In the genomic region with DNA sequence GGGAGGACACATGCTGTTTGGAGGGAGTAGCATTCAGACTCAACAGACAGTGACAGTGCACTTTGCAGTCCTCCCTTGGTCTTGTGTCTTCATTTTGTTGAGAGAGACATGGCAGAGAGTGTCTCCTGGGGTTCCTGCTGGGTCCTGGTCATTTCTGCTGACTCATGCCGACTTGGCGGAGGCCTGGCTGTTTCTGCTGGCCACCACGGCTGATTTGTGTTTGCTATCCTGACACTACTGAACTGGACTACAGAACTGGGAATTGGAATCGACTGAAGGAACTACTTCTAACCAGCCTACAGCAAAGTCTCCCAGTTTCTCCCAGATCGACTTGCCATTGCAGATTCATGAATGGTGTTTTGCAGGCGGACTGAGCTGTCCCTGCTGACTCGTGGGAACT, we compare ENCODE assay signal across 29 mouse cellular contexts. TPM values are rescaled to one million over a fixed set of nuclear protein-coding genes. Genes with fewer than 3 reads are reported as not detected.
DNase-seq lines count a peak whose midpoint lies in the region; TF ChIP-seq lines count a peak whose summit lies in the region.
"Had no signal": no experiment of that assay in that cellular context is flagged by ENCODE, and none has a peak within 500 bp of the region (broad histone marks: within the 10 kb centered on the region; RNA-seq: fewer than 3 reads in every experiment).

No protein-coding gene starts in this region.

- WGBS in liver, adult 2 months = 50% methylated on average over 7 of the region's 7 CpGs
- 87% methylated on average over 7 of the region's 7 CpGs for WGBS in midbrain, embryonic 10.5 days

- no peak overlapping the region for H3K9ac ChIP-seq in liver, adult 2 months (ENCODE audit: low read depth, low read length)
- H3K9ac ChIP-seq in CH12.LX (ENCODE audit: insufficient read depth, low read depth) = no peak overlapping the region
- no peak overlapping the region for H3K9ac ChIP-seq in ES-E14 (ENCODE audit: insufficient read depth, low read depth, low read length, poor library complexity, severe bottlenecking)
- H3K9ac ChIP-seq: embryonic facial prominence, embryonic 13.5 days; embryonic facial prominence, embryonic 15.5 days; forebrain, embryonic 12.5 days had no signal

- H3K9me3 ChIP-seq in CH12.LX (replicated peaks; ENCODE audit: low read length) = no peaks in the 10 kb centered on the region
- H3K9me3 ChIP-seq in ES-E14 (ENCODE audit: control insufficient read depth, insufficient read depth, low read depth, low read length) = no peaks in the 10 kb centered on the region
- H3K9me3 ChIP-seq in midbrain, embryonic 10.5 days (replicated peaks) = no peaks in the 10 kb centered on the region
- H3K9me3 ChIP-seq: embryonic facial prominence, embryonic 13.5 days; embryonic facial prominence, embryonic 15.5 days; forebrain, embryonic 10.5 days; forebrain, embryonic 12.5 days had no signal

- TF ChIP-seq EP300 in CH12.LX (IDR thresholded peaks at IDR 0.05; ENCODE audit: low read length) = no peak

- no peak overlapping the region for H3K4me3 ChIP-seq in liver, adult 2 months (ENCODE audit: insufficient read depth, low read depth, low read length)
- no peak overlapping the region for H3K4me3 ChIP-seq in CH12.LX (replicated peaks in 1 of 3; ENCODE audit: low read depth in 2 of 3, low read length in 2 of 3, poor library complexity in 1 of 3)
- H3K4me3 ChIP-seq in ES-E14 (ENCODE audit: insufficient read depth in 1 of 2, low read depth in 1 of 2, low read length in 2 of 2, poor library complexity in 1 of 2, severe bottlenecking in 1 of 2) = no peak overlapping the region
- H3K4me3 ChIP-seq in bone marrow macrophage, adult 2 months (ENCODE audit: insufficient read depth, low read length) = no peak overlapping the region
- H3K4me3 ChIP-seq in midbrain, embryonic 10.5 days = no peak overlapping the region
- H3K4me3 ChIP-seq: embryonic facial prominence, embryonic 13.5 days; embryonic facial prominence, embryonic 15.5 days; erythroblast, embryonic 14.5 days; forebrain, embryonic 10.5 days; forebrain, embryonic 12.5 days had no signal

- no peak for TF ChIP-seq RAD21 in CH12.LX (IDR thresholded peaks at IDR 0.05; ENCODE audit: low read depth, low read length)

- peak; percentile 70 for DNase-seq in liver, adult 2 months (ENCODE audit: extremely low read depth, low read depth, low spot score)
- no peak for DNase-seq in liver
- no peak for DNase-seq in CH12.LX (ENCODE audit: extremely low read depth)
- DNase-seq in ES-E14 (ENCODE audit: low read depth, low spot score) = no peak
- DNase-seq in lung, postnatal 36 days = no peak
- DNase-seq in lung, postnatal 10 days = no peak
- DNase-seq in midbrain, embryonic 10.5 days (ENCODE audit: low spot score) = no peak
- DNase-seq: adrenal gland, adult 8-10 months; adrenal gland, postnatal 14 days; adrenal gland, postnatal 36 days; B cell, adult 2 months; cerebellum, adult 11 months; cerebellum, adult 18-20 months; cerebellum, adult 8-10 months; cerebellum, adult 9-11 months; cerebellum, postnatal 14 days; cerebellum, postnatal 36 days; embryo, embryonic 11 days had no signal

- H3K79me2 ChIP-seq in liver, adult 2 months (ENCODE audit: control insufficient read depth, insufficient read depth, low read length) = peaks cover 17% of the 10 kb centered on the region
- H3K79me2 ChIP-seq in CH12.LX (replicated peaks; ENCODE audit: control insufficient read depth, extremely low read depth, insufficient read depth, poor library complexity, severe bottlenecking) = no peaks in the 10 kb centered on the region

- in situ Hi-C loops in CH12.LX (cut with MboI; ENCODE audit: low pct_ligation_motif_present, low pct_unique_long_range_greater_than_20kb, low sequenced_read_pairs) = loop anchor here (10.0 kb wide), 1 partner anchor 224 kb away; no protein-coding TSS in a partner anchor
- in situ Hi-C loops in ES-E14 (cut with MboI; ENCODE audit: low sequenced_read_pairs in 2 of 2, unreplicated experiment in 2 of 2) = loop anchor here in 1 of 2 experiments (10.0 kb wide), 1 partner anchor 94 kb away; no protein-coding TSS in a partner anchor

- H3K4me2 ChIP-seq in CH12.LX (ENCODE audit: insufficient read depth, low read depth, poor library complexity, severe bottlenecking) = no peak overlapping the region
- H3K4me2 ChIP-seq: embryonic facial prominence, embryonic 13.5 days; embryonic facial prominence, embryonic 15.5 days; forebrain, embryonic 12.5 days had no signal

- H3K27ac ChIP-seq in liver, adult 2 months (replicated peaks; ENCODE audit: insufficient read depth, low read depth, low read length) = peak overlapping the region; percentile 29
- H3K27ac ChIP-seq in CH12.LX (ENCODE audit: insufficient read depth, low read depth) = no peak overlapping the region
- H3K27ac ChIP-seq in ES-E14 (ENCODE audit: insufficient read depth, low read depth, low read length, poor library complexity, severe bottlenecking) = no peak overlapping the region
- peak overlapping the region; percentile 25 for H3K27ac ChIP-seq in bone marrow macrophage, adult 2 months (ENCODE audit: insufficient read depth, low read depth, low read length)
- no peak overlapping the region for H3K27ac ChIP-seq in midbrain, embryonic 10.5 days (replicated peaks)
- H3K27ac ChIP-seq: embryonic facial prominence, embryonic 13.5 days; embryonic facial prominence, embryonic 15.5 days; forebrain, embryonic 10.5 days; forebrain, embryonic 12.5 days had no signal

- TF ChIP-seq CTCF in liver, adult 2 months (IDR thresholded peaks at IDR 0.05; ENCODE audit: low read depth, low read length) = no peak
- TF ChIP-seq CTCF in CH12.LX (conservative IDR thresholded peaks at IDR 0.05 in 1 of 2, IDR thresholded peaks at IDR 0.05 in 1 of 2; ENCODE audit: low read depth in 2 of 2, low read length in 2 of 2) = no peak
- no peak for TF ChIP-seq CTCF in bone marrow macrophage, adult 2 months (IDR thresholded peaks at IDR 0.05; ENCODE audit: low read depth, low read length)

- TF ChIP-seq POLR2A in liver, adult 2 months (IDR thresholded peaks at IDR 0.05; ENCODE audit: extremely low read depth, insufficient read depth, low read length) = no peak
- TF ChIP-seq POLR2A in CH12.LX (IDR thresholded peaks at IDR 0.05; ENCODE audit: low read depth, low read length) = no peak
- no peak for TF ChIP-seq POLR2A in bone marrow macrophage, adult 2 months (IDR thresholded peaks at IDR 0.05; ENCODE audit: borderline replicate concordance, low read depth, low read length)

- no peaks in the 10 kb centered on the region for H3K27me3 ChIP-seq in liver, adult 2 months (ENCODE audit: control insufficient read depth, insufficient read depth, low read length)
- H3K27me3 ChIP-seq in CH12.LX (replicated peaks) = peaks cover 6% of the 10 kb centered on the region
- H3K27me3 ChIP-seq in midbrain, embryonic 10.5 days (ENCODE audit: low read depth, poor library complexity, severe bottlenecking) = no peaks in the 10 kb centered on the region
- H3K27me3 ChIP-seq: embryonic facial prominence, embryonic 13.5 days; embryonic facial prominence, embryonic 15.5 days; forebrain, embryonic 12.5 days had no signal

- H3K4me1 ChIP-seq in liver, adult 2 months (ENCODE audit: control insufficient read depth, insufficient read depth, low read length) = peaks cover 18% of the 10 kb centered on the region
- H3K4me1 ChIP-seq in CH12.LX (ENCODE audit: control insufficient read depth in 1 of 2, insufficient read depth in 2 of 2) (peaks cover 23 to 53% of the 10 kb centered on the region in 2 experiments), ES-E14 (ENCODE audit: control insufficient read depth in 2 of 2, insufficient read depth in 2 of 2, low read length in 2 of 2, poor library complexity in 1 of 2) (peaks cover 2 to 13% of the 10 kb centered on the region in 2 experiments; a peak in 2 of 4 replicates)
- peaks cover 8% of the 10 kb centered on the region for H3K4me1 ChIP-seq in bone marrow macrophage, adult 2 months (ENCODE audit: control insufficient read depth, insufficient read depth, low read length)
- H3K4me1 ChIP-seq in midbrain, embryonic 10.5 days = peaks cover 22% of the 10 kb centered on the region

- dilution Hi-C loops in CH12.LX (cut with MboI; ENCODE audit: extremely low pct_ligation_motif_present, extremely low pct_unique_long_range_greater_than_20kb, low sequenced_read_pairs) = no loop called here

- peaks cover 37% of the 10 kb centered on the region for H3K36me3 ChIP-seq in liver, adult 2 months (ENCODE audit: control insufficient read depth, insufficient read depth, low read length)
- H3K36me3 ChIP-seq in CH12.LX (replicated peaks in 1 of 2; ENCODE audit: control insufficient read depth in 1 of 2, insufficient read depth in 1 of 2, low read length in 1 of 2) (no peaks in the 10 kb centered on the region), ES-E14 (ENCODE audit: control insufficient read depth, insufficient read depth, low read length, poor library complexity, severe bottlenecking) (no peaks in the 10 kb centered on the region)
- no peaks in the 10 kb centered on the region for H3K36me3 ChIP-seq in midbrain, embryonic 10.5 days
- H3K36me3 ChIP-seq: embryonic facial prominence, embryonic 13.5 days; embryonic facial prominence, embryonic 15.5 days; forebrain, embryonic 10.5 days; forebrain, embryonic 12.5 days had no signal

RNA-seq across cellular contexts. Expression of a gene that starts 6.0 kb away (rescaled TPM):
- 90.5 and 92.0 TPM in 2 replicates for total RNA-seq in liver, adult 2 months (2014; rRNA removed)
- polyA plus RNA-seq in liver, adult 2 months (2012; rRNA removed) = 203 and 352 TPM in 2 replicates
- total RNA-seq in CH12.LX (2012; rRNA removed) (3.1 and 9.7 TPM in 2 replicates), CH12.LX (2014; rRNA removed) (not detected in 2 replicates), ES-E14 (2012; rRNA removed) (0.18 and 0.37 TPM in 2 replicates)
- polyA plus RNA-seq in CH12.LX (2012; ENCODE audit: insufficient read length, low read depth) = 0.90 and 1.6 TPM in 2 replicates
- polyA plus RNA-seq in bone marrow macrophage, adult 2 months (2012; ENCODE audit: insufficient read depth, insufficient read length, missing spikeins) = not detected in 2 replicates
- polyA plus RNA-seq in midbrain, embryonic 10.5 days (2016; fragmentation: Nextera tagmentation; extraction: Ambion mirVana) = 0.27 and 0.30 TPM in 2 replicates
- total RNA-seq: adrenal gland, adult 18-20 months; adrenal gland, adult 8-10 months; adrenal gland, postnatal 36 days; common myeloid progenitor, adult 5-6 weeks; MEL had no signal
- polyA plus RNA-seq: CD4-positive, CD25-positive, alpha-beta regulatory T cell, adult 4 months; embryonic facial prominence, embryonic 11.5 days; embryonic facial prominence, embryonic 13.5 days; forebrain, embryonic 10.5 days had no signal

RNA-seq across cellular contexts. Expression of a gene that starts 10.8 kb away (rescaled TPM):
- 9.8 and 19.7 TPM in 2 replicates for total RNA-seq in liver, adult 2 months (2014; rRNA removed)
- polyA plus RNA-seq in liver, adult 2 months (2012; rRNA removed) = 24.5 and 38.2 TPM in 2 replicates
- 29.1 and 34.2 TPM in 2 replicates for total RNA-seq in CH12.LX (2012; rRNA removed)
- total RNA-seq in CH12.LX (2014; rRNA removed) = 20.9 and 25.7 TPM in 2 replicates
- 13.2 and 14.9 TPM in 2 replicates for polyA plus RNA-seq in CH12.LX (2012; ENCODE audit: insufficient read length, low read depth)
- total RNA-seq in ES-E14 (2012; rRNA removed) = 53.8 and 67.8 TPM in 2 replicates
- polyA plus RNA-seq in bone marrow macrophage, adult 2 months (2012; ENCODE audit: insufficient read depth, insufficient read length, missing spikeins) = 19.9 and 24.0 TPM in 2 replicates
- polyA plus RNA-seq in midbrain, embryonic 10.5 days (2016; fragmentation: Nextera tagmentation; extraction: Ambion mirVana) = 53.2 and 64.6 TPM in 2 replicates

RNA-seq across cellular contexts. Expression of a gene that starts 31.2 kb away (rescaled TPM):
- total RNA-seq in liver, adult 2 months (2014; rRNA removed) = 1.1 and 1.9 TPM in 2 replicates
- 2.3 and 4.5 TPM in 2 replicates for polyA plus RNA-seq in liver, adult 2 months (2012; rRNA removed)
- total RNA-seq in CH12.LX (2012; rRNA removed) (156 and 207 TPM in 2 replicates), CH12.LX (2014; rRNA removed) (110 and 119 TPM in 2 replicates), ES-E14 (2012; rRNA removed) (173 and 307 TPM in 2 replicates)
- 235 and 291 TPM in 2 replicates for polyA plus RNA-seq in CH12.LX (2012; ENCODE audit: insufficient read length, low read depth)
- 1.9 and 2.4 TPM in 2 replicates for polyA plus RNA-seq in bone marrow macrophage, adult 2 months (2012; ENCODE audit: insufficient read depth, insufficient read length, missing spikeins)
- 29.3 and 32.7 TPM in 2 replicates for polyA plus RNA-seq in midbrain, embryonic 10.5 days (2016; fragmentation: Nextera tagmentation; extraction: Ambion mirVana)

Comparison
In these comparisons a context has a peak if more than half of its experiments do, and no peak if none do; other contexts are left out.
1. H3K27ac ChIP-seq: peak in liver, adult 2 months (single experiment) and bone marrow macrophage, adult 2 months (single experiment); none in CH12.LX (single experiment), ES-E14 (single experiment) and midbrain, embryonic 10.5 days (single experiment).
2. RNA of a gene that starts 6.0 kb away (polyA plus RNA-seq): 203 to 352 TPM in liver, adult 2 months; 0.90 to 1.6 TPM in CH12.LX, 0.27 to 0.30 TPM in midbrain, embryonic 10.5 days and not detected in bone marrow macrophage, adult 2 months; every median in the first group is over 10 times any median in the second.